Mouse (Mus musculus): Measurements from ENCODE around the gene Trpm1.

DNA sequence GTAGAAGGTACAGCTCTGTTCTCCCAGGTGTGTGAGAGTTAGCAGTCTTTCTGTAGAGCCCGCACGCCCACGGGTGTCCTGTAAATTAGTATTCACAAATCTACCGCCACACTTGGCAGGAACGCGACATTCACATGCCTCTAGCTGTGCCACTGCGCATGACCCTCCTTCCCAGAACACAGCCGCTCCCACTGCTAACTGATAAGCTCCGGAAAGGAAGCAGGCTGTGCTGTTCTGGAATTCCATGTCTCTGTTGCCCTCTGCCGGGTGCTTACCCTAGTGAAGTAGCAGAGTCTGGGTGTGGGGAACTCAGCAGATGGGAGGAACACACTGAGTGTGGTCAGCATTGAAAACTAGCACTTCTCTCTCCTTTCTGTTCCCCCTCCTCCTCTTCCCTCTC lies 2.1 kb downstream of the Trpm1 start:
- TF ChIP-seq CTCF (IDR thresholded peaks at IDR 0.05; ENCODE audit: control insufficient read depth, insufficient read depth, low read length) (peak; percentile 28; the same call in 1 of the 2 replicates), POLR2A (IDR thresholded peaks at IDR 0.05; ENCODE audit: borderline replicate concordance, control insufficient read depth, low read depth, low read length) (no peak)

Measured in bone marrow, adult 2 months (tissue).